Mouse (Mus musculus) testis, adult 2 months (tissue): ENCODE results near the gene Fbxl7.

Experiments
- CTCF ChIP-seq: fragments of 200-500 bp; IDR thresholded peaks from 2 replicates; pipeline ENCODE4 v1.5.1; 2012; ENCODE audit warnings: low read depth, mild to moderate bottlenecking, inconsistent platforms, low read length, moderate library complexity; ENCODE audit not compliant: control insufficient read depth, insufficient read depth, insufficient replicate concordance
- POLR2A ChIP-seq: fragments of 200-500 bp; IDR thresholded peaks from 2 replicates; pipeline ENCODE4 v1.6.1; 2012; ENCODE audit warnings: low read depth, mild to moderate bottlenecking, inconsistent platforms, low read length, moderate library complexity; ENCODE audit not compliant: control insufficient read depth

DNA sequence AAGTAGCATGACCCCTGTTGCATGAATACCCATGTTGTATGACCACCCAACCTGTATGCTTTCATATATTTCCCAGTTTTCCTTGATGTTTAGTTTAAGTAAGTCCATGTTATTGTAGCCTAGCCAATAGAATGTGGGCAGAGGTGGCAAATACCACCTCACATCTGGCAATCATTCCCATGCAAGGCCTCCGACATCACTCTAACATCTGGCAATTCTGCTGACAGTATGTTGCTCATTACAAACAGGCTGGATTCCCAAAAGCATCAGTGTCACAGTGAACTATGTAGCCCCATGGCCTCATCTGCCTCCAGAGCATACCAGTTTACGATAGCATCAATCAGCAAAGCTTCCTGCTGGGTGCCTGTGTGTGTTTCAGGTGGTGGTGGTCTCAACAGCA lies 163.0 kb downstream of the Fbxl7 start:
- TF ChIP-seq POLR2A (no peak), CTCF (no peak)
